Mouse (Mus musculus) thymus, adult 18-20 months (tissue): Measurements from ENCODE around the gene Smim17.
"Not testable (repeated sequence)": the region's sequence is repeated elsewhere in the genome, so short reads cannot be mapped to it uniquely, and the experiment has no call there.

Experiments
- DNase-seq, 2 experiments: peaks; one replicate each; pipeline ENCODE4 v3.0.0; 2022; ENCODE audit warnings: mixed read lengths in 2 of 2

The Smim17 gene

DNA sequence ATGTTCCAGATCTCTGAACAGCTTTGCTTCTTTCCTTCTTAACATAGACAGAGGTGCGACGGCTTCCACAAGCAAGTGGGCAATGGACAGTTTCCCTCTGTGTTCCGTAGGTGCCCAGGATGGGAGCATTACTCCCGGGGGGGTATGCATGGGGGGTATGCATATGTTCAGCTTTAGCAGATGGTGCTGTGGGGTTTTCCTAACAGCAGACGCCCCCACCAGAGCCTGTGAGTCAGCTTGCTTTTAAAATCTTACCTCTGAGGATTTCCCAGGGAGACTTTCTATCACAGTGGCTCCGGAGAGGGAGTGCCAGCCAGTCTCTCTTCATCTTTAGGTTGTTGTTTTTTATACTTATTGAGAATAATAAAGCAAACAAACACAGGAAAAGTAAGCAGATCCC is 21.4 kb downstream of the Smim17 start:
- DNase-seq: no peak

DNA sequence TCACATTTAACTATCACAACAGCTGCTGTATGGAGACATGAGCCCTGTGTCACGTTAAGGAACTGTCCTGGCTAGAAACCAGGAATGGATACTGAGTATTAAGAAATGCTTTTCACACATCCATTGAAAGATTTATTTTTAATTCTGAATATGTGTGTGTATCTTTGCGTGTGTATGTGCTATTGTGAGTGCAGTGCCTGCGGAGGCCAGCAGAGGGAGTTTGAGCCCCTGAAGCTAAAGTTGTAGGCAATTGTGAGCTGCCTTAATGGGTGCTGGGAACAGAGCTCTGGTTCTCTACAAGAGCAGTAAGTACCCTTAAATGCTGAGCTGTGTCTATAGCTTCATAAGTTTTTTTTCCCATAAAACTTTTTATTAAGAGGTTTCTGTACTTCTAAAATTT is 30.9 kb downstream of the Smim17 start:
- DNase-seq: no peak

DNA sequence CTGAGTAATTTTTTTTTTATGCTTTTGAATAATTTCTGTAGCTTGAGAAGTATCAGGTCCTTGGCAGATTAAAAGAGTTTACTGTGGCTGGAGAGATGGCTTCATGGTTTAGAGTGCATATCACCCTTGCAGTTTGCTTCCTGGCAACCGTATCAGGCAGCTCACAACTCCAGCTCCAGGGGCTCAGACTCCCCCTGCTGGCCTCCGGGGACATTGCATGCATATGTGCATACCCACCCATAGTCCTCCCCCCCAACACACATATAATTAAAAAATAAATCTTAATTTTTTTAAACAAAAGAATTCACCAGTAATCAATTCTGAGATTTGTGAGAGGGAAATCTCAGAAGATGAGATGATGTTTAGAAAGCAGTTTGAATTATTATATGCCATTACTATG is 31.8 kb downstream of the Smim17 start:
- no peak for DNase-seq

DNA sequence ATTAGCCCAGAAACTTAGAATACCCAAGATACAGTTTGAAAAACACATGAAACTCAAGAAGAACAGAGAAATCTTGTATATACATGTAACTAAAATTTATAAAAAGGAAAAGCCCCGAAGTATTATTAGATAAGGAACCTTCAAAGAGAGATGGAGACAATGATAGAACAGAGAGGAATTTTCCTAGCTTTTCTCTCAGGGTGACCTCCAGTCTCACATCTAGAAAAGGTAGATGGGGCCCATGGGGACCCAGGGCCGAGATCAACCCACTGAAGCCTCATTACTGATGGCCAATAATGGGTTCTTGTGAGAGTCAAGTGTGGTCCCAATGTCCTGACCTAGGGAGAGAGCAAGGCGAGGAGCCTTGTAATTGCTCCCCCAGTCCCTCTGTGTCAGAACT is 39.9 kb downstream of the Smim17 start, which contains the start of gene Olfr1344:
Gene Olfr1344 (plus strand): TSS at position 301 of the 400 bp plus-strand sequence.
- no peak for DNase-seq

DNA sequence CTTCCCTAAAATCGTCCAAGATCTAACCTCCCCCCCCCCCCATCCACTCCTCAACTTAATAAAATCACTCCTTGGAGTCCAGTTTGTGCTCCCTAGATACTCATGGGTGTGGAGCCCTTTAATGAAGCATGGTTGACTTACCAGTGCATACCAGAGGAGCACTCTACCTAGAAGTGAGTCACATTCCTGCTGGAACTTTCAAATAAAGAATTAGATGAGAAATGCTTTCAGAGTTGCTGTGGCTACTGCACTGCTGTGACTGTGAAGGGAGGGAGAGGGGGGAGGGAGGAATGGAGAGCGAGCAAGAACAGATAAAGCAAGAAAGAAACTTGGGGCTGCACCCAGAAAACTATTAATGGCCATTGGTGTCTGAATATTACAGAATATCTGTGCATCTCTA is 42.7 kb downstream of the Smim17 start:
- DNase-seq: no peak

DNA sequence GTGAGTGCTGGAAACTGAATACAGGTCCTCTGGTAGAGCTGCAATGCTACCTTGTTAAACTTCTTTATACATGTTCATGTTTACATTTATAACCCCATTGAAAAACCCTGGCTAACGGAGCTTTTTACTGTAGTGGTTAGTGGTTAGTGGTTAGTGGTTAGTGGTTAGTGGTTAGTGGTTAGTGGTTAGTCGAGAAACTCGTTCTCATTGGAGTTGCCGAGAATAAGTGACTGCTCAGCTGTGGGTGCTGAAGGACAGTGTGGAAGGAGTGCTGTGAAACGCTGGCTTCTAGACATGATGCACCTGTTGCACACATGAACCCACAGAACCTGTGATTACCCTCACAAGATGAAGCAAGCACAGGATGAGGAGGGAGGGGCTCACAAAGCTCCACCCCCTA is 49.3 kb downstream of the Smim17 start:
- DNase-seq: no peak

DNA sequence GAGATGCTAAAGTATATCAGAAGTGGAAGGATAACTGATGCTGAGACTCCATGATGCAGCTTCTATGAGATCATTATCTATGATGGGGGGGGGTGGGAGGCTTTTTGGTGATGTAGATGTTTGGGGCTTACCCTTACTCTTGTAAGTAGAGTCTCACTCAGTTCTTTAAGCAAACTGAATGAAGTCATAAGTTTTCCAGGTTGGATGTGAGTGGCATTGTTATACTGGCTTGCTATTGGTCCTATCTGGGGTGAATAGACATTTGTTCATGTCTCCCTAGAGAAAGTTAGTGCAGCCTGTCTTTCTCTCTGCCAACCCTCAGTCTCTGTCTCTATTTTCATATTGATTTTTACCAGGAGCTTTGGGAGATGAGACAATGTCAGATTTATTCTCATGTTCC is 57.4 kb downstream of the Smim17 start, which contains the start of gene Olfr1336:
Gene Olfr1336 (plus strand): TSS at position 301 of the 400 bp plus-strand sequence.
- DNase-seq: no peak

DNA sequence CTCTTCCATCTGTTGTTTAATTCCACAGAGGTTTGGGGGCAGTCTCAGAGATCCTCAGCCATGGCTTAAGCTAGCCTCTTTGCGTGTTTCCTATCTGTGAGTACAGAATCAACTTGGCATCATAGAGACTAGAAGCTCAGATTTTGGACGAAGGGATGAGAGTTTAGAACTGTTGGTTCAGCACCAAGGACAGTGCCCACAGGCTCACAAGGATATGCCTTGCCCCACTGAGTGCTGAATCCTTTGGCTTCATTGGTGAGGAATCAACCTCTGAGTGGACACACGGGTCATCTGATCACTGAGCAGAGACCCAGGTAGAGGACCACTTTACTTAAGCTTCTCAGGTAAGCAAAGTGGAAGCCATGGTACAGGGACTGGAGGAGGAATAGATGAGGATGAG is 57.9 kb downstream of the Smim17 start:
- no peak for DNase-seq

DNA sequence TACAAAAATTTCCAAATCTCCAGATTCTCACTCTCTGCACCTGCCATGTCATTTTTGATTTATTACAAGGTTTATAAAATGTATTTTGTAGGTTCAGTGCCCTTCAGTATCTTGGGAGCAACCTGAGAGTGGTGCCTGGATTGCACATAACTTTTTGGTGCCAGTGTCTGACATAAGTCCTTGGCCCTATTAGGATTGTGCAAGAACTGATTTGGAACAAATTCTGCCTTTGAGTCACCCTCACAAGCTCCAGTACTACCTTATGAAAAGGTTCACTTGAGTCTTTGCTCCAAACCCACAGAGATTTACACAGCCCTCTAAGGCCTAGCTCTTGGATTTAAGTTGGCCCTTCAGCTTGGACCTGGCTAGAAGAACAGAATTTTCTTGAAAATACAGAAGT is 68.4 kb downstream of the Smim17 start, which contains the start of gene Olfr1346:
Gene Olfr1346 (plus strand): TSS at position 151 of the 400 bp plus-strand sequence.
- DNase-seq: no peak

DNA sequence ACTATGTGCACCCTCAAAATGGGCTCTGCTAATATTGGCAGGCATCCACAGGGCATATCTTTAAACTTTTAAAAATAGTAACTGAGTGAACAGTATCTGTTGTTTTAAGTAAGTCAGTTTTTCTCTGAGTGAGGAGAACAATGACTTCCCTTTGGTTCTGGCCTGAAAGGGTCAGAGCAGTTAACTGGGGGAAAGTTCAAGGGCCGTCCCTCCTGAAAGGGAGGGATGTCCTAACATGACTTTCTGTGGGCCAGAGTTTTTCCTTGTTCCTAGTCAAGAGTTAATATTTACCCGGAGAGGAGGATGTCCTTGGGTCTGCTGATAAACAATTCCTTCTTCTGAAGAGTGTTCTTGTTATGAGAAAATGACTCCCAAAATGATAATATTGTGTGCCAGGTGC is 79.1 kb downstream of the Smim17 start:
- DNase-seq: not testable (repeated sequence)
